Mouse (Mus musculus) heart, adult 2 months (tissue): Measurements from ENCODE around the gene Runx2. TPM values are rescaled to one million over a fixed set of nuclear protein-coding genes. Genes with fewer than 3 reads are reported as not detected.

Experiments used
- DNase-seq, 2 experiments: peaks; one replicate each; pipeline ENCODE4 v3.0.0; 2021
- H3K27ac ChIP-seq: fragments of 200-600 bp; 2 replicates; pipeline ENCODE4 v1.8.1; 2022
- H3K27me3 ChIP-seq: fragments of 200-500 bp; 2 replicates; pipeline ENCODE4 v1.6.1; 2012; ENCODE audit warnings: mild to moderate bottlenecking, low read length, inconsistent platforms, mixed read lengths; ENCODE audit not compliant: control insufficient read depth, insufficient read depth
- H3K36me3 ChIP-seq: fragments of 200-500 bp; 2 replicates; pipeline ENCODE4 v1.6.1; 2012; ENCODE audit warnings: low read length, inconsistent platforms; ENCODE audit not compliant: control insufficient read depth, insufficient read depth
- H3K4me1 ChIP-seq: fragments of 200-500 bp; 2 replicates; pipeline ENCODE4 v1.6.1; 2011; ENCODE audit warnings: low read length; ENCODE audit not compliant: control insufficient read depth, insufficient read depth
- H3K4me3 ChIP-seq: fragments of 200-600 bp; 2 replicates; pipeline ENCODE4 v1.8.1; 2022
- H3K79me2 ChIP-seq: fragments of 200-500 bp; replicated peaks from 2 replicates; pipeline ENCODE4 v1.6.1; 2012; ENCODE audit warnings: mild to moderate bottlenecking, inconsistent platforms, low read length, moderate library complexity, mixed read lengths; ENCODE audit not compliant: control insufficient read depth, insufficient read depth
- H3K9ac ChIP-seq: fragments of 200-500 bp; 2 replicates; pipeline ENCODE4 v1.6.1; 2012; ENCODE audit warnings: low read depth, mild to moderate bottlenecking, control low read depth, inconsistent platforms, low read length, mixed read lengths
- CTCF ChIP-seq: fragments of 200-600 bp; IDR thresholded peaks from 2 replicates; pipeline ENCODE4 v1.8.1; 2022; ENCODE audit warnings: antibody characterized with exemption, mild to moderate bottlenecking, moderate library complexity
- EP300 ChIP-seq: fragments of 200-500 bp; IDR thresholded peaks from 2 replicates; pipeline ENCODE4 v1.6.1; 2011; ENCODE audit warnings: low read depth, low read length, control low read depth; ENCODE audit not compliant: insufficient read depth
- POLR2A ChIP-seq: fragments of 200-500 bp; IDR thresholded peaks from 2 replicates; pipeline ENCODE4 v1.6.1; 2011; ENCODE audit warnings: mild to moderate bottlenecking, low read depth, low read length, control low read depth; ENCODE audit not compliant: insufficient read depth
- WGBS: fragments of 180-500 bp; shearing (Covaris S2); methylation state at CpG from one replicate; pipeline ENCODE4 v1.1.7; 2018; 5-methylcytosine and 5-hydroxymethylcytosine counted together
- intact Hi-C: fragments of 180-260 bp; cut with DNase I; formaldehyde crosslinking; loops from one replicate; pipeline ENCODE4 v1.15.1; 2025
- polyA plus RNA-seq: library from polyadenylated mRNA; depleted of rRNA; stranded (reverse); fragments of >200 nt; gene quantifications from 2 replicates; pipeline ENCODE4 v1.2.3, GENCODE M21; 2012
- total RNA-seq, 2 experiments: library from RNA; stranded (reverse); gene quantifications; 2 replicates each; pipeline ENCODE4 v1.2.3; 2021

Gene Runx2
- total and polyA plus RNA-seq, 3 experiments: 0.41 to 0.76 (median 0.57) TPM

DNA sequence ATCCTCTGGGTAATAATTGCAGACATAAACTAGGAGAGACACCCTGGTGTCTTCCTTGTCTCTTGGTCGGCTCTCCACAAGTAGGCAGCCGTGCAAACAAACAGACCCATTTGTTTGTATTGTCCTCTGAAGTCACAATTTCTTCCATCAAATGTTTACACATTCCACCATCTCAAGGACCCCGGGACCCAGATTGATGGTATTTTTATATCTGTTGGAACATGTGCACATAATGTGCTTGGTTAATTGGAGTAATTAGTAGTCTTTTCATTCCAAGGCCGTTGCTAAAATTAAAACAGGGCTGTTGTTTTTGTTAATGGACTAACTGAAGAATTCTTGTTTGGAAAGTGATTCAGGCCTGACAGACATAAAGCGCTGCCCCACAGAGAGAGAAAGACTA is 236.8 kb downstream of the Runx2 start:
- TF ChIP-seq POLR2A: no peak
- TF ChIP-seq CTCF: no peak
- no peak for TF ChIP-seq EP300
- intact Hi-C loops: no loop called here
- Histone ChIP-seq H3K27me3 (no peaks in the 10 kb centered on the region), H3K4me3 (no peak overlapping the region), H3K27ac (no peak overlapping the region), H3K36me3 (no peaks in the 10 kb centered on the region), H3K4me1 (no peaks in the 10 kb centered on the region), H3K79me2 (no peaks in the 10 kb centered on the region), H3K9ac (no peak overlapping the region)
- WGBS: 70% methylated on average over 5 of the region's 5 CpGs
- DNase-seq: no peak

- DNase-seq: no peak
- H3K36me3 ChIP-seq: no peaks in the 10 kb centered on the region
- intact Hi-C loops: no loop called here
- no peaks in the 10 kb centered on the region for H3K4me1 ChIP-seq
- TF ChIP-seq EP300: no peak
- TF ChIP-seq CTCF: no peak
- TF ChIP-seq POLR2A: no peak
- no peaks in the 10 kb centered on the region for H3K27me3 ChIP-seq
- no peaks in the 10 kb centered on the region for H3K79me2 ChIP-seq
- WGBS: 77% methylated on average over 5 of the region's 5 CpGs
- no peak overlapping the region for H3K27ac ChIP-seq
- no peak overlapping the region for H3K4me3 ChIP-seq
- no peak overlapping the region for H3K9ac ChIP-seq
These were observed 243.7 kb downstream of the Runx2 start for GRCm38 (mm10) chr17:44570899-44571298.

DNA sequence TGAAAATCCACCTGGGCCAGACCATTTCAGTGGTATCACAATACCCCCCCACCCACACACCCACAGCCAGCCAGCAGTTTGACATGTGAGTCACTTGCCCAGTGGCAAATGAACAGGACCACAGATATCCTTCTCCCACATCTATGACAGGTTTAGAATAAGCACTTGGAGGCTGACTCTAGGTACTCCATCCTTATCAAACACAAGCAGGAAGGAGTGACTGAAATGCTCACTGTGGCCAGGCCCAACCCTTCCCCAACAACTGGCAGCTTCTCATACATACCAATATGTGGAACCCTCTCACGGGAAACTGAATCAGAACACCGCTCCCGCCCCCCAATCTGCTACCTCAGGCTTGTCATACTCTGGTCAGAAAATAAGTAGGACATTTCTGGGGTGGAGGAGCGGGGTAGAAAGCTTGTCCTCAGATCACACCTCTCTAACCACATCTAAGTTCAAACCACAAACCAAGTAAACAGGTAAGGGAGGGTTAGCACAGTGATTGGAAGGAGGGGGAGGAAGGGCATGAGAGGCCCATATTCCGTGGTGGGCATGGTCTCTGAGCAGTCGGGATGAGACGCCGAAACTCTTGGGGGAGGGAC is 245.5 kb downstream of the Runx2 start:
- H3K36me3 ChIP-seq: no peaks in the 10 kb centered on the region
- DNase-seq: no peak
- no peak overlapping the region for H3K27ac ChIP-seq
- no peak overlapping the region for H3K4me3 ChIP-seq
- intact Hi-C loops: no loop called here
- H3K4me1 ChIP-seq: no peaks in the 10 kb centered on the region
- H3K79me2 ChIP-seq: no peaks in the 10 kb centered on the region
- TF ChIP-seq EP300: no peak
- TF ChIP-seq POLR2A: no peak
- TF ChIP-seq CTCF: no peak
- H3K9ac ChIP-seq: no peak overlapping the region
- WGBS: 83% methylated on average over 8 of the region's 8 CpGs
- no peaks in the 10 kb centered on the region for H3K27me3 ChIP-seq

DNA sequence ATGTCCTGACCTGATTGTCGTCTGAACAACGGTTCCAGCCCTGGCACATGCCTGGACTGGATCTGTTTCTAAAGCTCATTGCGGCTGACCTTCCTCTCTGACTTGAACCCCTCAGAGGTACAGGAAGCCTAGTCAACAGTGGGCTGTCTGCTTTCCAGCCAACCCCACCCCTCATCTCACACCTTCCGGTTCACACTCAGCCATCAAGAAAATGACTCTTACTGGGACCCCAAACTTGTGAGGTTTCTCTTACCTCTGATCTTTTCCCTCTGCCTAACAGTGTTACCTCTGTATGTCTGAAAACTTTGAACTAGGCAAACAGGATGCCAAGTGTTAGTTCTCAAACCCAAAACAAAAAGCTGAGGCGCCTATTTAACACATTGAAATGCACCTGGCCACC is 247.6 kb downstream of the Runx2 start:
- Histone ChIP-seq H3K27ac (no peak overlapping the region), H3K9ac (no peak overlapping the region), H3K27me3 (no peaks in the 10 kb centered on the region), H3K4me1 (no peaks in the 10 kb centered on the region), H3K79me2 (no peaks in the 10 kb centered on the region), H3K4me3 (no peak overlapping the region), H3K36me3 (no peaks in the 10 kb centered on the region)
- 71% methylated on average over 5 of the region's 5 CpGs for WGBS
- DNase-seq: no peak
- intact Hi-C loops: no loop called here
- TF ChIP-seq POLR2A (no peak), EP300 (no peak), CTCF (no peak)

DNA sequence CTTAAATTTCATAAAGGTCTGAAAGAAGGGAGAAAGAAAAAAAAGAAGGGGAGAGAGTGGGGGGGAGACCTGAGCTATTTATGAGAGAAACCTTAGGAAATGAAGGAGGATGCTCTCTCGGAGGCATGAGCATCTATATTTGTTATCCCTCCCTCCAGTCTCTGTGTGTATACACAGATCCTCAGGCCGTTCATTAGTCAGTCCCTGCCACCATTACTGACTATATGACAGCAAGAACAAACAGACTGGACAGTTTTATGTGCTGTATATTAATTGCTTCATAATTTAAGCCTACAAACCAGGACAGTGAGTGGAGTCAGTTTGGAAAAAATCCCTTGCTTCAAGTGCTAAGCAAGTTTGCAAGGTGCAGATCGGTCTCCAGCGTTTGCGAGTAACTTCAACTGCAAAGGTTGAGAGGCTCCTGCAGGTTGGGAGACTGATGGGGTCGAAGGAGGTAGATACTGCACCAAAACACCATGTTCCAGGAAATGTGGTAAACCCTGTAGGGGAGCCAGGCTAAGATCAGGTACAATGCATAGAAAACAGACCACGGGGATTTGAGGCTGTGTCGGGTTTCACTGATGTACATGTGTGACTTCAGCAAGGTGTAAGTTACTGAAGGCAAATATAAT is 248.6 kb downstream of the Runx2 start:
- Histone ChIP-seq H3K4me3 (no peak overlapping the region), H3K9ac (no peak overlapping the region), H3K27me3 (no peaks in the 10 kb centered on the region), H3K27ac (no peak overlapping the region), H3K79me2 (no peaks in the 10 kb centered on the region), H3K4me1 (no peaks in the 10 kb centered on the region), H3K36me3 (no peaks in the 10 kb centered on the region)
- intact Hi-C loops: no loop called here
- WGBS: 82% methylated on average over 8 of the region's 8 CpGs
- TF ChIP-seq EP300 (no peak), POLR2A (no peak), CTCF (no peak)
- no peak for DNase-seq

DNA sequence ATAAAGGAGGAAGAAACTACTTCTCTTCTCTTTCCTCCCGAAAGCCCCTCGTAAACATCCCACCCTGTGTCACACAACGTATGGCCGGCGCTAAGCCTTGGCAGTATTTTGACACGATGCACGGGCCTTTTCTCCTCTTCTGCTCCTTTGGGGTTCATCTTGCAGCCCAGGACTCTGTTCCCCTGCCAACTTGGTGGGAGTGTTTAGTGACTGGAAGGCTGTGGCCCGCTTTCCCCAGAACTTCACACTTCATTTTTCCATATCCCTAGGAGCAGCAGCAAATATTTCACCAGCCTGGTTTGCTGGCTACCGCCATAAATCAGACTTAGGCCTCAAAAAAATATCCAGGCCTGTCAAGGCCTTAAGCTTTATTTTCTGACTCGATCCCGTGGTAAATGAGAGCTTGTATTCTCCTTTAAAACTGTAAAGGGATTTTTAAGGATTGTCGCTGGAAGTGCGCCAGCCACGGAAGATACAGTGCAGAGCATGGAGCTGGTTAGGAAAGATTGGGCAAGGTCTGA is 249.2 kb downstream of the Runx2 start:
- Histone ChIP-seq H3K79me2 (no peaks in the 10 kb centered on the region), H3K36me3 (no peaks in the 10 kb centered on the region), H3K4me1 (no peaks in the 10 kb centered on the region), H3K27ac (no peak overlapping the region), H3K27me3 (no peaks in the 10 kb centered on the region), H3K9ac (no peak overlapping the region), H3K4me3 (no peak overlapping the region)
- DNase-seq: no peak
- 79% methylated on average over 14 of the region's 14 CpGs for WGBS
- intact Hi-C loops: no loop called here
- TF ChIP-seq CTCF (no peak), POLR2A (no peak), EP300 (no peak)
